Mouse (Mus musculus): ENCODE results near the gene Agbl3.

- no peak for TF ChIP-seq GATA1 (IDR thresholded peaks at IDR 0.05; ENCODE audit: low read length)
- no peak for TF ChIP-seq TAL1 (IDR thresholded peaks at IDR 0.05; ENCODE audit: low read length)
Measured at GRCm38 (mm10) chr6:34770491-34770890, 9.7 kb upstream of the Agbl3 start.
